Mouse (Mus musculus) neutrophil, adult 59 days (primary cell): Measurements from ENCODE around the gene Panx2. TPM values are rescaled to one million over a fixed set of nuclear protein-coding genes. Genes with fewer than 3 reads are reported as not detected.

Experiments used
- total RNA-seq, 2 experiments: library from RNA; stranded (reverse); gene quantifications; 1 replicate in 1 of 2; 2 replicates in 1 of 2; pipeline ENCODE4 v1.2.4; 2023

The Panx2 gene
- total RNA-seq: under 1 TPM in 1 of 2 experiments, not detected in 1; 0.16 TPM

GRCm38 (mm10) chr15:89059161-89059931, at the start of gene Panx2:
TSS of gene Panx2 (plus strand) at chr15:89059734.

GRCm38 (mm10) chr15:89074613-89075477, 15.3 kb downstream of the Panx2 start, which contains the start of gene Trabd:
TSS of gene Trabd (plus strand) at chr15:89075124.

GRCm38 (mm10) chr15:89088607-89089247, 29.2 kb downstream of the Panx2 start, which contains the start of gene Selenoo:
TSS of gene Selenoo (plus strand) at chr15:89089084.

GRCm38 (mm10) chr15:89122649-89123366, 63.3 kb downstream of the Panx2 start, which contains the start of gene Tubgcp6:
TSS of gene Tubgcp6 (minus strand) at chr15:89123112.

Other genes starting within 250 kb of the Panx2 start
- 10 to 100 TPM in 1 of 2 experiments, 1 to 10 TPM in 1; 8.0 to 13.5 TPM for gene Alg12, start 240.4 kb upstream of the Panx2 start, total RNA-seq
- gene Creld2, start 240.1 kb upstream of the Panx2 start, total RNA-seq: 10 to 100 TPM; 21.8 to 22.8 TPM
- gene Pim3, start 197.5 kb upstream of the Panx2 start, total RNA-seq: 10 to 100 TPM; 22.0 to 23.9 TPM
- gene Ttll8, start 105.3 kb upstream of the Panx2 start, total RNA-seq: not detected
- not detected for gene Mlc1, start 80.7 kb upstream of the Panx2 start, total RNA-seq
- not detected for gene Mov10l1, start 76.8 kb upstream of the Panx2 start, total RNA-seq
- 10 to 100 TPM; 44.3 to 45.0 TPM for gene Trabd, start 15.4 kb downstream of the Panx2 start, total RNA-seq
- gene Selenoo, start 29.4 kb downstream of the Panx2 start, total RNA-seq: 10 to 100 TPM; 21.6 to 22.1 TPM
- gene Tubgcp6, start 63.4 kb downstream of the Panx2 start, total RNA-seq: 10 to 100 TPM; 18.1 to 21.5 TPM
- gene Hdac10, start 69.0 kb downstream of the Panx2 start, total RNA-seq: 1 to 10 TPM; 8.2 to 9.6 TPM
- gene Mapk12, start 81.0 kb downstream of the Panx2 start, total RNA-seq: under 1 TPM in 1 of 2 experiments, not detected in 1; 0.20 TPM
- under 1 TPM; 0.27 to 0.42 TPM for gene Mapk11, start 89.9 kb downstream of the Panx2 start, total RNA-seq
- gene Plxnb2, start 121.1 kb downstream of the Panx2 start, total RNA-seq: 10 to 100 TPM; 50.5 to 82.5 TPM
- 1 to 10 TPM; 2.0 to 2.2 TPM for gene Dennd6b, start 136.8 kb downstream of the Panx2 start, total RNA-seq
- gene Ppp6r2, start 151.8 kb downstream of the Panx2 start, total RNA-seq: 10 to 100 TPM; 23.9 to 31.0 TPM